Mouse (Mus musculus): ENCODE data around the gene Trmt1. TPM values are rescaled to one million over a fixed set of nuclear protein-coding genes. Genes with fewer than 3 reads are reported as not detected.
"Not testable (repeated sequence)": the region's sequence is repeated elsewhere in the genome, so short reads cannot be mapped to it uniquely, and the experiment has no call there.

The Trmt1 gene
- total RNA-seq, 2 experiments from 2014 or later: 13.4 to 23.1 TPM

GRCm38 (mm10) chr8:84657680-84658079 lies 28.4 kb upstream of the Trmt1 start:
- no peak for ATAC-seq (replicated peaks; ENCODE audit: low FRiP score, poor library complexity, severe bottlenecking)

- ATAC-seq (replicated peaks; ENCODE audit: low FRiP score, poor library complexity, severe bottlenecking): no peak
Observed at GRCm38 (mm10) chr8:84658951-84659350, 27.2 kb upstream of the Trmt1 start.

GRCm38 (mm10) chr8:84659936-84660818 lies 25.9 kb upstream of the Trmt1 start:
- no peak for ATAC-seq (replicated peaks; ENCODE audit: low FRiP score, poor library complexity, severe bottlenecking)

GRCm38 (mm10) chr8:84660819-84661457 lies 25.2 kb upstream of the Trmt1 start:
- no peak for ATAC-seq (replicated peaks; ENCODE audit: low FRiP score, poor library complexity, severe bottlenecking)

- ATAC-seq (replicated peaks; ENCODE audit: low FRiP score, poor library complexity, severe bottlenecking): peak; percentile 47
Observed at GRCm38 (mm10) chr8:84661458-84661871, 24.6 kb upstream of the Trmt1 start.

GRCm38 (mm10) chr8:84661961-84662571 lies 24.0 kb upstream of the Trmt1 start:
- ATAC-seq (replicated peaks; ENCODE audit: low FRiP score, poor library complexity, severe bottlenecking): 0 out of 2 replicates have a peak, but pooled peaks have one; percentile 0

- ATAC-seq (replicated peaks; ENCODE audit: low FRiP score, poor library complexity, severe bottlenecking): peak; percentile 69
Observed at GRCm38 (mm10) chr8:84662581-84663065, 23.5 kb upstream of the Trmt1 start, which contains the start of gene Ier2. TSS of gene Ier2 (minus strand) at chr8:84662852.

- ATAC-seq (replicated peaks; ENCODE audit: low FRiP score, poor library complexity, severe bottlenecking): peak; percentile 65
Observed at GRCm38 (mm10) chr8:84663483-84664327, 22.4 kb upstream of the Trmt1 start.

GRCm38 (mm10) chr8:84664566-84665384 lies 21.3 kb upstream of the Trmt1 start:
- peak; percentile 68 for ATAC-seq (replicated peaks; ENCODE audit: low FRiP score, poor library complexity, severe bottlenecking)

- 0 out of 2 replicates have a peak, but pooled peaks have one; percentile 1 for ATAC-seq (replicated peaks; ENCODE audit: low FRiP score, poor library complexity, severe bottlenecking)
Observed at GRCm38 (mm10) chr8:84665385-84665893, 20.7 kb upstream of the Trmt1 start.

- no peak for ATAC-seq (replicated peaks; ENCODE audit: low FRiP score, poor library complexity, severe bottlenecking)
Observed at GRCm38 (mm10) chr8:84668081-84668480, 18.0 kb upstream of the Trmt1 start.

- ATAC-seq (replicated peaks; ENCODE audit: low FRiP score, poor library complexity, severe bottlenecking): no peak
Observed at GRCm38 (mm10) chr8:84668731-84669485, 17.2 kb upstream of the Trmt1 start.

- not testable (repeated sequence) for ATAC-seq (replicated peaks; ENCODE audit: low FRiP score, poor library complexity, severe bottlenecking)
Observed at GRCm38 (mm10) chr8:84670295-84671006, 15.7 kb upstream of the Trmt1 start.

- no peak for ATAC-seq (replicated peaks; ENCODE audit: low FRiP score, poor library complexity, severe bottlenecking)
Observed at GRCm38 (mm10) chr8:84677305-84677704, 8.8 kb upstream of the Trmt1 start.

GRCm38 (mm10) chr8:84681476-84681875 lies 4.6 kb upstream of the Trmt1 start:
- no peak for ATAC-seq (replicated peaks; ENCODE audit: low FRiP score, poor library complexity, severe bottlenecking)

- no peak for ATAC-seq (replicated peaks; ENCODE audit: low FRiP score, poor library complexity, severe bottlenecking)
Observed at GRCm38 (mm10) chr8:84682257-84682656, 3.9 kb upstream of the Trmt1 start.

- ATAC-seq (replicated peaks; ENCODE audit: low FRiP score, poor library complexity, severe bottlenecking): no peak
Observed at GRCm38 (mm10) chr8:84684537-84684936, 1.6 kb upstream of the Trmt1 start.

All from erythroid progenitor cell, adult 5-6 weeks (primary cell).